Mouse (Mus musculus) hindbrain, embryonic 10.5 days (tissue): ENCODE results near the gene Tada3. TPM values are rescaled to one million over a fixed set of nuclear protein-coding genes. Genes with fewer than 3 reads are reported as not detected.

Experiments
- DNase-seq: peaks from one replicate; pipeline ENCODE4 v3.0.0-alpha.2; 2017; ENCODE audit warnings: low spot score
- H3K27ac ChIP-seq: fragments of 300-500 bp; sonication (generic); 2 replicates; pipeline ENCODE4 v1.5.1; 2016; ENCODE audit warnings: mild to moderate bottlenecking, moderate library complexity
- H3K27me3 ChIP-seq: fragments of 300-500 bp; sonication (generic); 2 replicates; pipeline ENCODE4 v1.6.1; 2016; ENCODE audit warnings: mild to moderate bottlenecking; ENCODE audit not compliant: poor library complexity, insufficient read depth, severe bottlenecking
- H3K36me3 ChIP-seq: fragments of 300-500 bp; sonication (generic); 2 replicates; pipeline ENCODE4 v1.6.1; 2016; ENCODE audit warnings: mild to moderate bottlenecking, moderate library complexity
- H3K4me1 ChIP-seq: fragments of 300-500 bp; sonication (generic); replicated peaks from 2 replicates; pipeline ENCODE4 v1.6.1; 2016; ENCODE audit warnings: mild to moderate bottlenecking
- H3K4me3 ChIP-seq: fragments of 300-500 bp; sonication (generic); 2 replicates; pipeline ENCODE4 v1.5.1; 2016; ENCODE audit warnings: mild to moderate bottlenecking, moderate library complexity
- H3K9me3 ChIP-seq: fragments of 300-500 bp; sonication (generic); 2 replicates; pipeline ENCODE4 v1.6.1; 2016; ENCODE audit warnings: mild to moderate bottlenecking, moderate library complexity
- WGBS: fragments of 180-500 bp; shearing (Covaris S2); methylation state at CpG from one replicate; pipeline ENCODE4 v1.1.7; 2016; 5-methylcytosine and 5-hydroxymethylcytosine counted together
- polyA plus RNA-seq: library from polyadenylated mRNA; unstranded; fragments of >200 nt; fragmentation: Nextera tagmentation; extraction: Ambion mirVana; gene quantifications from 2 replicates; pipeline ENCODE4 v1.2.1, GENCODE M21; 2016

Tada3 gene
- polyA plus RNA-seq, 1 experiment from 2014 or later: 63.9 TPM

GRCm38 (mm10) chr6:113402094-113402493 is 24.4 kb upstream of the Tada3 start:
- H3K9me3 ChIP-seq: no peaks in the 10 kb centered on the region
- DNase-seq: no peak
- H3K4me1 ChIP-seq: 0 out of 2 replicates have a peak, but pooled peaks cover 6% of the 10 kb centered on the region
- H3K36me3 ChIP-seq: peaks cover 36% of the 10 kb centered on the region
- H3K27ac ChIP-seq: no peak overlapping the region
- WGBS: 93% methylated on average over 13 of the region's 13 CpGs
- H3K27me3 ChIP-seq: no peaks in the 10 kb centered on the region
- no peak overlapping the region for H3K4me3 ChIP-seq

- WGBS: 86% methylated on average over 10 of the region's 10 CpGs
- Histone ChIP-seq H3K4me3 (no peak overlapping the region), H3K9me3 (no peaks in the 10 kb centered on the region), H3K27me3 (0 out of 2 replicates have a peak, but pooled peaks cover 7% of the 10 kb centered on the region), H3K27ac (no peak overlapping the region), H3K36me3 (peaks cover 47% of the 10 kb centered on the region), H3K4me1 (peaks cover 25% of the 10 kb centered on the region)
- DNase-seq: no peak
Observed at GRCm38 (mm10) chr6:113396270-113397030, 18.8 kb upstream of the Tada3 start.

GRCm38 (mm10) chr6:113395501-113395900 is 17.8 kb upstream of the Tada3 start:
- H3K9me3 ChIP-seq: no peaks in the 10 kb centered on the region
- DNase-seq: no peak
- WGBS: 89% methylated on average over 6 of the region's 6 CpGs
- H3K36me3 ChIP-seq: peaks cover 49% of the 10 kb centered on the region
- H3K27ac ChIP-seq: no peak overlapping the region
- H3K4me3 ChIP-seq: no peak overlapping the region
- peaks cover 27% of the 10 kb centered on the region for H3K4me1 ChIP-seq
- 0 out of 2 replicates have a peak, but pooled peaks cover 7% of the 10 kb centered on the region for H3K27me3 ChIP-seq

GRCm38 (mm10) chr6:113394811-113395210 is 17.1 kb upstream of the Tada3 start:
- DNase-seq: no peak
- WGBS: 94% methylated on average over 11 of the region's 11 CpGs
- H3K9me3 ChIP-seq: no peaks in the 10 kb centered on the region
- peaks cover 27% of the 10 kb centered on the region for H3K4me1 ChIP-seq
- peaks cover 50% of the 10 kb centered on the region for H3K36me3 ChIP-seq
- H3K27me3 ChIP-seq: 0 out of 2 replicates have a peak, but pooled peaks cover 7% of the 10 kb centered on the region
- H3K4me3 ChIP-seq: no peak overlapping the region
- no peak overlapping the region for H3K27ac ChIP-seq

- WGBS: 88% methylated on average over 6 of the region's 6 CpGs
Observed at GRCm38 (mm10) chr6:113393951-113394350, 16.3 kb upstream of the Tada3 start.

GRCm38 (mm10) chr6:113392387-113393071 is 14.8 kb upstream of the Tada3 start:
- Histone ChIP-seq H3K4me1 (peaks cover 21% of the 10 kb centered on the region), H3K27me3 (0 out of 2 replicates have a peak, but pooled peaks cover 7% of the 10 kb centered on the region), H3K27ac (peak overlapping the region; percentile 92), H3K4me3 (peak overlapping the region; percentile 66), H3K9me3 (no peaks in the 10 kb centered on the region), H3K36me3 (peaks cover 60% of the 10 kb centered on the region)
- 2% methylated on average over 51 of the region's 51 CpGs for WGBS
- peak; percentile 84 for DNase-seq

More at GRCm38 (mm10) chr6:113393951-113394350, 16.3 kb upstream of the Tada3 start:
- peaks cover 27% of the 10 kb centered on the region for H3K4me1 ChIP-seq
- H3K4me3 ChIP-seq: no peak overlapping the region
- DNase-seq: no peak
- H3K36me3 ChIP-seq: peaks cover 56% of the 10 kb centered on the region
- H3K27ac ChIP-seq: no peak overlapping the region
- H3K27me3 ChIP-seq: 0 out of 2 replicates have a peak, but pooled peaks cover 7% of the 10 kb centered on the region
- H3K9me3 ChIP-seq: no peaks in the 10 kb centered on the region

- H3K4me1 ChIP-seq: peaks cover 21% of the 10 kb centered on the region
- H3K4me3 ChIP-seq: peak overlapping the region; percentile 66
- no peaks in the 10 kb centered on the region for H3K9me3 ChIP-seq
- WGBS: 29% methylated on average over 10 of the region's 10 CpGs
- no peak for DNase-seq
- H3K27me3 ChIP-seq: 0 out of 2 replicates have a peak, but pooled peaks cover 7% of the 10 kb centered on the region
- peaks cover 65% of the 10 kb centered on the region for H3K36me3 ChIP-seq
- peak overlapping the region; percentile 92 for H3K27ac ChIP-seq
Observed at GRCm38 (mm10) chr6:113392015-113392386, 14.3 kb upstream of the Tada3 start.

- Histone ChIP-seq H3K4me3 (no peak overlapping the region), H3K36me3 (peaks cover 74% of the 10 kb centered on the region)
Observed at GRCm38 (mm10) chr6:113390715-113391114, 13.0 kb upstream of the Tada3 start.

GRCm38 (mm10) chr6:113388960-113389359 is 11.3 kb upstream of the Tada3 start, which contains the start of gene Ttll3:
Ttll3 (plus strand) TSS chr6:113389260.
- H3K36me3 ChIP-seq: peaks cover 76% of the 10 kb centered on the region
- 0 out of 2 replicates have a peak, but pooled peaks cover 7% of the 10 kb centered on the region for H3K27me3 ChIP-seq
- 83% methylated on average over 8 of the region's 8 CpGs for whole genome bisulfite sequencing
- peaks cover 21% of the 10 kb centered on the region for H3K4me1 ChIP-seq
- no peak for DNase-seq
- H3K9me3 ChIP-seq: no peaks in the 10 kb centered on the region
- no peak within 1 kb of the TSS for H3K4me3 ChIP-seq
- no peak within 1 kb of the TSS for H3K27ac ChIP-seq

More at GRCm38 (mm10) chr6:113390715-113391114, 13.0 kb upstream of the Tada3 start:
- H3K27me3 ChIP-seq: 0 out of 2 replicates have a peak, but pooled peaks cover 7% of the 10 kb centered on the region
- no peak for DNase-seq
- no peak overlapping the region for H3K27ac ChIP-seq
- no peaks in the 10 kb centered on the region for H3K9me3 ChIP-seq
- peaks cover 21% of the 10 kb centered on the region for H3K4me1 ChIP-seq
- WGBS: 81% methylated on average over 3 of the region's 3 CpGs

GRCm38 (mm10) chr6:113386025-113386424 is 8.3 kb upstream of the Tada3 start:
- 90% methylated on average over 3 of the region's 3 CpGs for WGBS
- H3K9me3 ChIP-seq: no peaks in the 10 kb centered on the region
- H3K4me1 ChIP-seq: no peaks in the 10 kb centered on the region; the same call in 1 of the 2 replicates
- H3K36me3 ChIP-seq: peaks cover 99% of the 10 kb centered on the region
- H3K4me3 ChIP-seq: no peak overlapping the region
- no peak overlapping the region for H3K27ac ChIP-seq
- no peak for DNase-seq
- no peaks in the 10 kb centered on the region for H3K27me3 ChIP-seq

- no peaks in the 10 kb centered on the region for H3K27me3 ChIP-seq
- peaks cover 100% of the 10 kb centered on the region for H3K36me3 ChIP-seq
- WGBS: 89% methylated on average over 11 of the region's 11 CpGs
- no peak overlapping the region for H3K4me3 ChIP-seq
- DNase-seq: no peak
- H3K9me3 ChIP-seq: no peaks in the 10 kb centered on the region
- no peak overlapping the region for H3K27ac ChIP-seq
- H3K4me1 ChIP-seq: no peaks in the 10 kb centered on the region
Observed at GRCm38 (mm10) chr6:113385160-113385714, 7.6 kb upstream of the Tada3 start.

- H3K4me1 ChIP-seq: peaks cover 5% of the 10 kb centered on the region
- H3K4me3 ChIP-seq: no peak overlapping the region
- H3K9me3 ChIP-seq: no peaks in the 10 kb centered on the region
- WGBS: 91% methylated on average over 8 of the region's 8 CpGs
- no peak overlapping the region for H3K27ac ChIP-seq
- DNase-seq: no peak
- H3K36me3 ChIP-seq: peaks cover 97% of the 10 kb centered on the region
- H3K27me3 ChIP-seq: no peaks in the 10 kb centered on the region
Observed at GRCm38 (mm10) chr6:113384351-113384927, 6.8 kb upstream of the Tada3 start.
